Mouse (Mus musculus): ENCODE measurements at regions not wholly inside any gene's neighbourhood (a gene's known extent, or its start where the extent isn't known, plus 50 kb on each side); places are given as distances from the start of the nearest gene placed in this dataset.

- no peak for TF ChIP-seq POLR2A (IDR thresholded peaks at IDR 0.05; ENCODE audit: borderline replicate concordance, extremely low read depth, low read depth, low read length)
- TF ChIP-seq CTCF (IDR thresholded peaks at IDR 0.05; ENCODE audit: insufficient read depth, low read length), result no peak
Measured at GRCm38 (mm10) chr8:87049196-87049595, 164.1 kb upstream of the N4bp1 start.

Data from lung, adult 2 months (tissue).